Mouse (Mus musculus) brain, adult 10 weeks (tissue): ENCODE results near the gene Spsb1. TPM values are rescaled to one million over a fixed set of nuclear protein-coding genes. Genes with fewer than 3 reads are reported as not detected.

Experiments
- polyA plus RNA-seq: library from polyadenylated mRNA; stranded (reverse); fragments of 350-450 nt; fragmentation: Illumina TruSeq; extraction: RNeasy Lipid Tissue Mini Kit (QIAGEN cat#74804); gene quantifications from one replicate; pipeline ENCODE4 v1.2.3, GENCODE M21; 2015; ENCODE audit warnings: low read depth, low replicate concordance

Spsb1 gene
- 15.4 TPM for polyA plus RNA-seq

GRCm38 (mm10) chr4:149954893-149955439 lies at the start of gene Spsb1:
Gene Spsb1, minus strand, starts transcription at chr4:149955043.

Other genes starting within 250 kb of the Spsb1 start
- gene Tmem201, start 217.0 kb downstream of the Spsb1 start, polyA plus RNA-seq = 39.4 TPM
- gene Slc25a33, start 180.8 kb downstream of the Spsb1 start, polyA plus RNA-seq = 58.3 TPM
- 5.1 TPM for gene H6pd, start 54.0 kb upstream of the Spsb1 start, polyA plus RNA-seq
- gene Gpr157, start 132.3 kb upstream of the Spsb1 start, polyA plus RNA-seq = 1.3 TPM
- 5.9 TPM for gene Slc2a5, start 164.2 kb upstream of the Spsb1 start, polyA plus RNA-seq
- gene Slc2a7, start 193.9 kb upstream of the Spsb1 start, polyA plus RNA-seq = not detected
- gene Car6, start 246.3 kb upstream of the Spsb1 start, polyA plus RNA-seq = not detected